Mouse (Mus musculus): Measurements from ENCODE around the gene Grin3b. TPM values are rescaled to one million over a fixed set of nuclear protein-coding genes. Genes with fewer than 3 reads are reported as not detected.

The Grin3b gene
- total RNA-seq (2015) (not detected in 2 replicates), total RNA-seq (2017) (not detected in 2 replicates)

- ATAC-seq (replicated peaks; ENCODE audit: poor library complexity), result no peak
These were observed at the start of gene Grin3b for GRCm38 (mm10) chr10:79970415-79971182. Gene Grin3b (plus strand): TSS chr10:79970715.

- ATAC-seq (replicated peaks; ENCODE audit: poor library complexity), result no peak
These were observed 49.5 kb upstream of the Grin3b start, which contains the start of gene R3hdm4 for GRCm38 (mm10) chr10:79920958-79921535. Gene R3hdm4 (minus strand): TSS chr10:79921208.

GRCm38 (mm10) chr10:79921572-79921971 lies 48.9 kb upstream of the Grin3b start:
- ATAC-seq (replicated peaks; ENCODE audit: poor library complexity), result no peak

- ATAC-seq (replicated peaks; ENCODE audit: poor library complexity), result peak; percentile 60
These were observed 45.3 kb upstream of the Grin3b start for GRCm38 (mm10) chr10:79924998-79925784.

- no peak for ATAC-seq (replicated peaks; ENCODE audit: poor library complexity)
These were observed 44.6 kb upstream of the Grin3b start for GRCm38 (mm10) chr10:79925785-79926490.

- peak; percentile 73 for ATAC-seq (replicated peaks; ENCODE audit: poor library complexity)
These were observed 43.8 kb upstream of the Grin3b start, which contains the start of gene Arid3a for GRCm38 (mm10) chr10:79926491-79927323. Gene Arid3a (plus strand): TSS chr10:79927043.

GRCm38 (mm10) chr10:79927324-79928029 lies 43.0 kb upstream of the Grin3b start:
- peak; percentile 23; the same call in 1 of the 2 replicates for ATAC-seq (replicated peaks; ENCODE audit: poor library complexity)

GRCm38 (mm10) chr10:79928030-79928694 lies 42.4 kb upstream of the Grin3b start:
- ATAC-seq (replicated peaks; ENCODE audit: poor library complexity), result peak; percentile 12; the same call in 1 of the 2 replicates

- no peak for ATAC-seq (replicated peaks; ENCODE audit: poor library complexity)
These were observed 41.4 kb upstream of the Grin3b start for GRCm38 (mm10) chr10:79928907-79929701.

GRCm38 (mm10) chr10:79929967-79930825 lies 40.3 kb upstream of the Grin3b start:
- no peak for ATAC-seq (replicated peaks; ENCODE audit: poor library complexity)

- ATAC-seq (replicated peaks; ENCODE audit: poor library complexity), result no peak
These were observed 39.7 kb upstream of the Grin3b start for GRCm38 (mm10) chr10:79930826-79931186.

GRCm38 (mm10) chr10:79931797-79932196 lies 38.7 kb upstream of the Grin3b start:
- ATAC-seq (replicated peaks; ENCODE audit: poor library complexity), result no peak

GRCm38 (mm10) chr10:79932736-79933135 lies 37.8 kb upstream of the Grin3b start:
- no peak for ATAC-seq (replicated peaks; ENCODE audit: poor library complexity)

- no peak for ATAC-seq (replicated peaks; ENCODE audit: poor library complexity)
These were observed 37.3 kb upstream of the Grin3b start for GRCm38 (mm10) chr10:79933145-79933679.

GRCm38 (mm10) chr10:79933861-79934260 lies 36.7 kb upstream of the Grin3b start:
- ATAC-seq (replicated peaks; ENCODE audit: poor library complexity), result no peak

- no peak for ATAC-seq (replicated peaks; ENCODE audit: poor library complexity)
These were observed 36.2 kb upstream of the Grin3b start for GRCm38 (mm10) chr10:79934272-79934721.
